Comparison of ENCODE assay signal across 8 mouse cellular contexts in the genomic region with DNA sequence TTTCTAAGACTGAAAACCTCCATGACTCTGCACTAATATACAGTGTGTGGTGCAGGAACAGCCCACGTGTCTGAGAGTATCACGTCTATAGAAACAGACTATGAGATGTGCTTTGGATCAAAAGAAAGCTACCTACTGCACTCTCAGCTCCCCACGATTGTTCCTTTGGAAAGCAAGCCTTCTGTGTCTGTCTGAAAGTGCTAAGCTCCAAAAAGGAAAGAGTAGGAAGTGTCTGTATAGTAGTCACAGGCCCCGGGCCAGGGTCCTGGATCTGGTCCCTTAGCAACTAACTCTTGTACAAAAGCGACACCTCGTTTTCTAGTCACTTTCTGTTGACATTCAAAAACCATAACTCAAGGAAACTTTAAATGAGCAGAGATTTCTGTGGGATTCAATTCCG.
"Had no signal": no experiment of that assay in that cellular context is flagged by ENCODE, and none has a peak within 500 bp of the region (broad histone marks: within the 10 kb centered on the region; RNA-seq: fewer than 3 reads in every experiment).

No protein-coding gene starts in this region.

- DNase-seq: kidney, postnatal 4 days; left cerebral cortex, postnatal 4 days; liver, postnatal 0 days; lung, embryonic 14.5 days; spleen, adult 18-20 months; thymus, adult 18-20 months; thymus, postnatal 14 days; thymus, postnatal 4 days had no signal
